Mouse (Mus musculus): ENCODE data around the gene Asap2.

Gene Asap2

GRCm38 (mm10) chr12:21263256-21263655 lies 273.0 kb downstream of the Asap2 start:
- DNase-seq (ENCODE audit: extremely low spot score, low read depth, low spot score): no peak

GRCm38 (mm10) chr12:21264241-21264640 lies 274.0 kb downstream of the Asap2 start:
- no peak for DNase-seq (ENCODE audit: extremely low spot score, low read depth, low spot score)

- DNase-seq (ENCODE audit: extremely low spot score, low read depth, low spot score): no peak
These were observed 274.7 kb downstream of the Asap2 start for GRCm38 (mm10) chr12:21264970-21265369.

DNA sequence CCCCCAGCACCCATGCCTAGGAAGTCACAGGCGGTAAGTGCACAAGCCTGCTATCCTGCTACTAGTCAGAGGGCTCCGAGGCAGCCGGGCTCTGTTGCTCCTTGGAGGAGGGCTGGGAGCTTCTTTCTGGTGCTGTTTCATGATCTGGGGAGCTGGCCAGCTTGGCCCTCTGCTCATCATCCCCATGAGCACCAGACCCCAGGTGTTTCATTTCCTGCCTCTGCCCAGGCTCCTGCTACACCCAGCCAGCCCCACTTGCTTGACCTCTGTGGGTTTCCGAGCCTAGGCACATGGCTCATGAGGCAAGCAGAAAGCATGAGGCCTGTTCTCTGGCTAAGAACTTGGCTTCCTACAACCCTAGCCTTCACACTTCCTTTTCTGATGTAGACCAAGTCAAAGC lies 275.2 kb downstream of the Asap2 start:
- DNase-seq (ENCODE audit: extremely low spot score, low read depth, low spot score): no peak

DNA sequence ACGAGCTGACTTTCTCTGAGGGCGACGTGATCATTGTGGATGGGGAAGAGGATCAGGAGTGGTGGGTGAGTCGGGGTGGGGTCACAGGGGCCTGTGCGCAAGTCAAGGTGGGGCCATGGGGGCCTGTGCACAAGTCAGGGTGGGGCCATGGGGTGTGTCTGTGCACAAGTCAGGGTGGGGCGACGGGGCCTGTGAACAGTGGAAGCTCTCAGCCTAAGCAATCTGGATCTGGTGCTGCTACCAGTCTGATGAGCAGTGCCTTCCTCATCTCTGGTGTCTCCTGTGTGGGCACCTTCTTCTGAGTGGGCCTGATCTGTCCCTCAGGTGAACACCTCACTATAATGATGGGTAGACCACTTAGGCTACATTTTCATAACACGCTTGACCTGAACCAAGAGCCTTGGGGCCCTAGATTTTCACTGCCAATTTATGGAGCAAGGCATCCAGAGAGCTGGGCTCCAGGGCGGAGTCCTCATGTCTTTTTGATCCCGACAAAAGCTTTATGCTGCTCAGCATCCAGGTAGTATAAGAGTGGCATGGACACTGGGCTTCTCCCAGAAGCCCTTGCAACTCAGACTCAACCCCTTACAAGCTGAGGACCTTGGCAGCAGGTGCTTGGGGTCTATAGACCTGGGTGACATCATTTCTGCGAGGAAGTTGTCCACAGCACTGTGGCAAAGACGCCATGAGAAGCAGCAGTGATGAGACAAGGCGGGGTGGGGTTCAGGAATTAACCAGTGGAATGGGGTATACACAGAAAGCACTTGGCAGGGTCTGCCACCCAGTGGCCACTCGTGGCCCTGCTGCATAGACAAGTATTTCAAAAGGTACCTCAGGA lies 275.9 kb downstream of the Asap2 start:
- no peak for DNase-seq (ENCODE audit: extremely low spot score, low read depth, low spot score)

DNA sequence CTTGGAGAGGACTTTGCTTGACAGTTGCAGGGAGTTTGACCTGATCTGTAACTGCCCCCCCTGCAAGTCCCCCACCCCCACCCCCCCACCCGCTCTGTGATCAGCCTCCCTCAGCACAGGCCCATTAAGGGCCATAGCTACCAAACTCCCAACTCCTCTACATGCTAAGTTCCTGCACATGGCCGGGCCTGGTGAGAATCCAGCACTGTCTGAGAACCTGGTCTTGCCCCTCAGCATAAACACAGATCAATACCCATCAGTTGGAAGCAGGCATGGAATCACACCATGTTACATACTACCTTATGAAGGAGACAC lies 276.5 kb downstream of the Asap2 start:
- DNase-seq (ENCODE audit: extremely low spot score, low read depth, low spot score): no peak

GRCm38 (mm10) chr12:21268083-21268616 lies 277.9 kb downstream of the Asap2 start:
- DNase-seq (ENCODE audit: extremely low spot score, low read depth, low spot score): no peak

DNA sequence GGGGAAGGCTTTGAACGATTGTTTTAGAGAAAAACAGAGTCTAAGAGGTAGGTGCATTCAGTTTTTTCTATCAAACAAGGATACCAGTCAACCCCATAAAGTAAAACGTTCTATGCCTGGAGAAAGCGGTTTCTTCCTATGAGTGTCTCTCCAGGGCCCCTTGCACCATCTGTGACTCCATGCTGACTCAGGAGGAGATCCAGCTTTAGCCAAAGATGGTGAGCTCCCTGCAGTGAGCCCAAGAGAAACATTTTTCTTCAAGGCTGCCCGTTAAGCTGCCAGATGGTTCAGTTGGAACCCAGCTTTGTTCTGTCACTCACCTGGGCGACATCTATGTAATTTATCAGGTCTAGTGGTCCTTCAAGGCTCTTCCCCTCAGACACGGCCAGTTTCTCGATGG lies 284.2 kb downstream of the Asap2 start:
- no peak for DNase-seq (ENCODE audit: extremely low spot score, low read depth, low spot score)

GRCm38 (mm10) chr12:21277352-21277864 lies 287.1 kb downstream of the Asap2 start:
- DNase-seq (ENCODE audit: extremely low spot score, low read depth, low spot score): no peak

- DNase-seq (ENCODE audit: extremely low spot score, low read depth, low spot score): no peak
These were observed 294.6 kb downstream of the Asap2 start, which contains the start of gene Cpsf3 for GRCm38 (mm10) chr12:21284761-21285441. TSS of gene Cpsf3 (plus strand) at chr12:21285391.

- DNase-seq (ENCODE audit: extremely low spot score, low read depth, low spot score): no peak
These were observed 295.4 kb downstream of the Asap2 start for GRCm38 (mm10) chr12:21285508-21286242.

GRCm38 (mm10) chr12:21286243-21286622 lies 296.0 kb downstream of the Asap2 start, which contains the start of gene Itgb1bp1:
TSS of gene Itgb1bp1 (minus strand) at chr12:21286284.
- DNase-seq (ENCODE audit: extremely low spot score, low read depth, low spot score): peak; percentile 93

- DNase-seq (ENCODE audit: extremely low spot score, low read depth, low spot score): no peak
These were observed 296.7 kb downstream of the Asap2 start for GRCm38 (mm10) chr12:21286712-21287650.

GRCm38 (mm10) chr12:21288716-21289395 lies 298.6 kb downstream of the Asap2 start:
- no peak for DNase-seq (ENCODE audit: extremely low spot score, low read depth, low spot score)

GRCm38 (mm10) chr12:21289651-21290050 lies 299.4 kb downstream of the Asap2 start:
- no peak for DNase-seq (ENCODE audit: extremely low spot score, low read depth, low spot score)

GRCm38 (mm10) chr12:21298856-21299255 lies 308.6 kb downstream of the Asap2 start:
- DNase-seq (ENCODE audit: extremely low spot score, low read depth, low spot score): no peak

DNA sequence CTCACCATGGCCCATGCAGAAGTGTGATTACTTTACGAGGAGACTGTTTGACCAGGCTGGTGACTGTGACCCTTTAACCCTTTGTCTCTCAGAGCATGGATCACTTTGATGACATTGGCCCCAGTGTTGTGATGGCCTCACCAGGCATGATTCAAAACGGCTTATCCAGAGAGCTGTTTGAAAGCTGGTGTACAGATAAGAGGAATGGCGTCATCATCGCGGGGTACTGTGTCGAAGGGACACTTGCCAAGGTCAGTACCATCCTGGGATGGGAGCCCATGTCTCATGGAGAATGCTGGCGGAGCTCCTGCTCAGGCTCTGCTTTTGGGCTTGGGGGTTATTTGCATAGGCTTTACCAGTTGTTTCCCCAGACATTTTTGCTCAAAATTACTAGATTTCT lies 311.1 kb downstream of the Asap2 start:
- DNase-seq (ENCODE audit: extremely low spot score, low read depth, low spot score): no peak

- DNase-seq (ENCODE audit: extremely low spot score, low read depth, low spot score): no peak
These were observed 311.7 kb downstream of the Asap2 start for GRCm38 (mm10) chr12:21301932-21302331.

DNA sequence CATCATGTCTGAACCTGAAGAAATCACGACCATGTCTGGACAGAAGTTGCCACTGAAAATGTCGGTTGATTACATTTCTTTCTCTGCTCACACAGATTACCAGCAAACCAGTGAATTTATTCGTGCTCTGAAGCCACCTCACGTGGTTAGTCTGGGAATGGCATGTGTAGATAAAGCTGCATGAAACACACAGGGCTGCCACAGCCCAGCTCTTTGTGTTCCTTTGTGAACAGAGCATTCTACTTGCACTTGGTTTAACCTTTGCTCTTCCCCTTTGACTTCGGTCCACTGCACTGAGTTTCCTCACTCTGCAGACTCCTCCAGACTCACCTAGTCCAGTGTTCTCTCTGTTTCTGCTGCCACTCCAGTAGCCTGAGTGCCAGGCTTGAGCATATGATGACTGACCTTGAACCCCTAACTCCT lies 312.1 kb downstream of the Asap2 start:
- DNase-seq (ENCODE audit: extremely low spot score, low read depth, low spot score): no peak

DNA sequence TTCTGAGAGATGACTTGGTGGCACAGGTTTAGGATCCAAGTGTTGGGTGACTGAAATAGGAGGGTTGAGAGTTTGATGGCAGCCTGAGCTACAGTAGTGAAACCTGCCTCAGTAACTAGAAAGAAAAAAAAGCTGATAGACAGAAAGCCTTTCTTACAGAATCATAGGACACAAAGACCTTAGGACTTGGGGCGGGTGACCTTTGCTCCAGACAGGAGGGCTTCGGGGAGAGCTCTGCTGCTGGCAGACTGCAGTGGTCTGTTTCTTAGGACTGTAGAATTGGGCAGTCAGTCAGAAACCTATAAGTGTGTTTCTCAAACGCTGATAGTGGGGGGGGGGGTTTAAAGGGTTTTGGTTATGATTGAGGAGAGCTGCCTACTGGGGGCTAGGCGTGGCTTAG lies 315.5 kb downstream of the Asap2 start:
- no peak for DNase-seq (ENCODE audit: extremely low spot score, low read depth, low spot score)
